14 mouse cellular contexts compared by ENCODE assay signal in the genomic region with DNA sequence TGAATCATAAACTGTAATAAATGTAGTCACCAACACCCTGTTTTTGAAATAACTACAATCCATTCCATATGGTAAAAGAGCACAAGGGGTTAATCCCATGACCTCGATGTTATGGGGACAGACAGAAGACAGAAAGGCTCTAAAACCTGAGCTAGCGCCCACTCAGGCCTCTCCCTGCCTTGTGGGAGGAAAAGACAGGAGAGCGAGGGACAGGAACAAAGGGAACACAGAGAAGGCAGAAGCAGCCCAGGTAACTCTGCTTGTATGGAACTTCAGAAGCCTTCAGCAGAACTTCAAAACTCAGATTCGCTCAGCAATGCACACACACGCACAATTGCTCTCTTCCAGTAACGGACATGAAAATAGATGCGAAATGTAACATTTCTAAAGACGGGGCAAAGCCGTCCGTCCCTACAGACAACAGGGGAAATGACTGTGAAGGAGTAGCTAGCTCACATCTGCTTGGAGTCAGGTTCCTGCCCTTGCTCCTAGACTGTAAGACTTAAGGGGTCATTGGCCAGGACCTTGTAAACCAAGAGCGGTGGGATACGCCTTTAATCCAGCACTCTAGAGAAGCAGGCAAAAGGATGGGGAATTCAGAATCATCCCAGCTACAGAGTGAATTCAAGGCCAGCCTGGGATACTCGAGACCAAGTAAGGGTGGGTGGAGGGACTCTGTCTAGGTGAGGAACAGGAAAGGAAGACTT.
A peak's percentile ranks its signal among the peaks of the same experiment; 100 is the strongest.
DNase-seq lines count a peak whose midpoint lies in the region; ATAC-seq and TF ChIP-seq lines count a peak whose summit lies in the region.
"Had no signal": no experiment of that assay in that cellular context is flagged by ENCODE, and none has a peak within 500 bp of the region (broad histone marks: within the 10 kb centered on the region; RNA-seq: fewer than 3 reads in every experiment).

No protein-coding gene starts in this region.

- intact Hi-C loops in heart, postnatal 10 days (cut with DNase I): no loop called here

- no peak overlapping the region for H3K4me2 ChIP-seq in heart, embryonic 16.5 days (ENCODE audit: low read depth, low read length)
- H3K4me2 ChIP-seq in lung, postnatal 0 days (replicated peaks; ENCODE audit: low read depth, low read length): no peak overlapping the region
- peak overlapping the region; percentile 34; the same call in 1 of the 2 replicates for H3K4me2 ChIP-seq in intestine, embryonic 15.5 days (replicated peaks)
- H3K4me2 ChIP-seq: hindbrain, embryonic 15.5 days had no signal

- ATAC-seq in heart, embryonic 16.5 days (replicated peaks; ENCODE audit: extremely low read depth, insufficient read depth, low FRiP score): no peak
- no peak for ATAC-seq in lung, postnatal 0 days
- no peak for ATAC-seq in intestine, embryonic 15.5 days
- ATAC-seq in cerebellum, adult (ENCODE audit: insufficient number of reproducible peaks, low FRiP score, low TSS enrichment): no peak

- TF ChIP-seq CTCF in lung, postnatal 0 days (IDR thresholded peaks at IDR 0.05): no peak
- TF ChIP-seq CTCF in small intestine, adult 2 months (IDR thresholded peaks at IDR 0.05; ENCODE audit: extremely low read depth, insufficient read length, insufficient replicate concordance, low read depth, low read length): no peak

- DNase-seq in heart, postnatal 10 days: no peak
- DNase-seq in lung, postnatal 0 days (ENCODE audit: low spot score): no peak
- no peak for DNase-seq in lung, postnatal 36 days
- no peak for DNase-seq in layer of hippocampus, adult 11-12 months (ENCODE audit: low spot score)
- DNase-seq: adrenal gland, postnatal 14 days; cerebellum, adult 11 months; gastrocnemius, adult 2 months; right cerebral cortex, postnatal 25 days; thymus, adult 18-20 months had no signal

- 0 out of 2 replicates have a peak, but pooled peaks cover 2% of the 10 kb centered on the region for H3K9me3 ChIP-seq in heart, embryonic 16.5 days (replicated peaks; ENCODE audit: control insufficient read depth, low read length)
- no peaks in the 10 kb centered on the region for H3K9me3 ChIP-seq in lung, postnatal 0 days (ENCODE audit: low read length)
- no peaks in the 10 kb centered on the region for H3K9me3 ChIP-seq in intestine, embryonic 15.5 days
- H3K9me3 ChIP-seq: hindbrain, embryonic 15.5 days had no signal

- H3K27ac ChIP-seq in heart, embryonic 16.5 days (ENCODE audit: low read length): peak overlapping the region; percentile 62
- peak overlapping the region; percentile 73 for H3K27ac ChIP-seq in lung, postnatal 0 days (ENCODE audit: low read length)
- peak overlapping the region; percentile 69 for H3K27ac ChIP-seq in intestine, embryonic 15.5 days
- H3K27ac ChIP-seq in small intestine, adult 2 months (ENCODE audit: insufficient read depth, low read depth, low read length): peak overlapping the region; percentile 44
- H3K27ac ChIP-seq: gastrocnemius, adult 2 months; hindbrain, embryonic 15.5 days had no signal

- peaks cover 29% of the 10 kb centered on the region for H3K4me1 ChIP-seq in heart, embryonic 16.5 days (ENCODE audit: control insufficient read depth, insufficient read depth, low read length)
- peaks cover 5% of the 10 kb centered on the region; the same call in 1 of the 2 replicates for H3K4me1 ChIP-seq in lung, postnatal 0 days (ENCODE audit: insufficient read depth, low read depth, low read length)
- peaks cover 17% of the 10 kb centered on the region; the same call in 1 of the 2 replicates for H3K4me1 ChIP-seq in intestine, embryonic 15.5 days (replicated peaks)
- peaks cover 13% of the 10 kb centered on the region; the same call in 1 of the 2 replicates for H3K4me1 ChIP-seq in small intestine, adult 2 months (ENCODE audit: control insufficient read depth, insufficient read depth, insufficient read length, low read length)
- H3K4me1 ChIP-seq: hindbrain, embryonic 15.5 days had no signal

- H3K36me3 ChIP-seq in heart, embryonic 16.5 days (ENCODE audit: control insufficient read depth, insufficient read depth): no peaks in the 10 kb centered on the region; the same call in 1 of the 2 replicates
- H3K36me3 ChIP-seq in lung, postnatal 0 days (ENCODE audit: insufficient read depth, low read length): no peaks in the 10 kb centered on the region
- no peaks in the 10 kb centered on the region for H3K36me3 ChIP-seq in intestine, embryonic 15.5 days
- H3K36me3 ChIP-seq in small intestine, adult 2 months (ENCODE audit: control insufficient read depth, insufficient read depth, low read length): 0 out of 2 replicates have a peak, but pooled peaks cover 3% of the 10 kb centered on the region

- TF ChIP-seq EP300 in lung, postnatal 0 days (IDR thresholded peaks at IDR 0.05): no peak

- no peak overlapping the region for H3K9ac ChIP-seq in heart, embryonic 16.5 days (ENCODE audit: low read length)
- H3K9ac ChIP-seq in lung, postnatal 0 days (replicated peaks; ENCODE audit: low read depth): no peak overlapping the region
- no peak overlapping the region for H3K9ac ChIP-seq in intestine, embryonic 15.5 days
- H3K9ac ChIP-seq: hindbrain, embryonic 15.5 days had no signal

- WGBS in heart, embryonic 16.5 days: 86% methylated on average over 13 of the region's 13 CpGs
- 69% methylated on average over 13 of the region's 13 CpGs for WGBS in lung, postnatal 0 days
- 74% methylated on average over 13 of the region's 13 CpGs for WGBS in intestine, embryonic 15.5 days
- 52% methylated on average over 13 of the region's 13 CpGs for WGBS in small intestine, adult 2 months

- no peak for TF ChIP-seq POLR2A in small intestine, adult 2 months (IDR thresholded peaks at IDR 0.05; ENCODE audit: low read depth, low read length)

- H3K27me3 ChIP-seq in heart, embryonic 16.5 days (ENCODE audit: control insufficient read depth, insufficient read depth, low read length): no peaks in the 10 kb centered on the region
- no peaks in the 10 kb centered on the region for H3K27me3 ChIP-seq in lung, postnatal 0 days (replicated peaks; ENCODE audit: insufficient read depth, low read length)
- H3K27me3 ChIP-seq in intestine, embryonic 15.5 days (replicated peaks): no peaks in the 10 kb centered on the region
- no peaks in the 10 kb centered on the region for H3K27me3 ChIP-seq in small intestine, adult 2 months (ENCODE audit: control insufficient read depth, insufficient read depth, low read length)
- H3K27me3 ChIP-seq: hindbrain, embryonic 15.5 days had no signal

- no peak overlapping the region for H3K4me3 ChIP-seq in heart, embryonic 16.5 days (ENCODE audit: low read length)
- H3K4me3 ChIP-seq in lung, postnatal 0 days (ENCODE audit: low read depth, low read length): no peak overlapping the region
- no peak overlapping the region for H3K4me3 ChIP-seq in intestine, embryonic 15.5 days (replicated peaks)
- H3K4me3 ChIP-seq in small intestine, adult 2 months (ENCODE audit: low read depth, low read length): no peak overlapping the region
- H3K4me3 ChIP-seq: gastrocnemius, adult 2 months; hindbrain, embryonic 15.5 days had no signal
